Mouse (Mus musculus): ENCODE results near the gene Mycbpap. TPM values are rescaled to one million over a fixed set of nuclear protein-coding genes. Genes with fewer than 3 reads are reported as not detected.

Gene Mycbpap
- total RNA-seq, 2 experiments from 2014 or later, result 5.9 to 6.3 TPM

Other genes with a start within 250 kb of the Mycbpap start
- not detected for gene Gm21885, start 239.9 kb downstream of the Mycbpap start, total RNA-seq (2021)
- 10 to 100 TPM; 47.8 to 50.4 TPM for gene Luc7l3, start 199.8 kb downstream of the Mycbpap start, total RNA-seq (2021)
- gene Ankrd40, start 193.7 kb downstream of the Mycbpap start, total RNA-seq (2021), result 100 to 1,000 TPM; 178 to 183 TPM
- 1 to 10 TPM; 1.6 to 1.8 TPM for gene Abcc3, start 128.7 kb downstream of the Mycbpap start, total RNA-seq (2021)
- gene Cacna1g, start 47.5 kb downstream of the Mycbpap start, total RNA-seq (2021), result 10 to 100 TPM; 48.7 to 52.8 TPM
- 1 to 10 TPM in 1 of 2 experiments, under 1 TPM in 1; 0.61 to 1.5 TPM for gene Spata20, start 35.6 kb downstream of the Mycbpap start, total RNA-seq (2021)
- gene Epn3, start 21.8 kb downstream of the Mycbpap start, total RNA-seq (2021), result 10 to 100 TPM; 31.3 to 34.3 TPM
- 10 to 100 TPM; 12.3 to 13.0 TPM for gene Rsad1, start 27.5 kb upstream of the Mycbpap start, total RNA-seq (2021)
- under 1 TPM; 0.61 to 0.62 TPM for gene Chad, start 43.3 kb upstream of the Mycbpap start, total RNA-seq (2021)
- 10 to 100 TPM; 29.8 to 30.4 TPM for gene Acsf2, start 80.1 kb upstream of the Mycbpap start, total RNA-seq (2021)
- 10 to 100 TPM; 85.0 to 91.8 TPM for gene Lrrc59, start 108.0 kb upstream of the Mycbpap start, total RNA-seq (2021)
- gene Mrpl27, start 132.0 kb upstream of the Mycbpap start, total RNA-seq (2021), result 10 to 100 TPM; 72.9 to 78.9 TPM
- gene Eme1, start 132.2 kb upstream of the Mycbpap start, total RNA-seq (2021), result 1 to 10 TPM; 4.2 to 5.1 TPM
- gene Xylt2, start 155.8 kb upstream of the Mycbpap start, total RNA-seq (2021), result 10 to 100 TPM; 17.9 to 20.4 TPM
- gene Gm11541, start 182.8 kb upstream of the Mycbpap start, total RNA-seq (2021), result not detected
- 1 to 10 TPM in 1 of 2 experiments, under 1 TPM in 1; 0.97 to 1.4 TPM for gene Cdc34b, start 220.0 kb upstream of the Mycbpap start, total RNA-seq (2021)

Data from heart, postnatal 4 days (tissue).